Mouse (Mus musculus) neural tube, embryonic 12.5 days (tissue): ENCODE measurements around the gene Pou5f2. TPM values are rescaled to one million over a fixed set of nuclear protein-coding genes. Genes with fewer than 3 reads are reported as not detected.

Source experiments
- ATAC-seq: fragments of 200-750 bp; cut with Nextera tagmentation; 2 replicates; pipeline ENCODE4 v1.8.0; 2017; ENCODE audit warnings: low read depth, mild to moderate bottlenecking, moderate TSS enrichment, moderate library complexity; ENCODE audit not compliant: low FRiP score
- H3K27ac ChIP-seq: fragments of 300-500 bp; sonication (generic); 2 replicates; pipeline ENCODE4 v1.5.1; 2016
- H3K27me3 ChIP-seq: fragments of 300-500 bp; sonication (generic); replicated peaks from 2 replicates; pipeline ENCODE4 v1.6.1; 2016; ENCODE audit warnings: mild to moderate bottlenecking
- H3K36me3 ChIP-seq: fragments of 300-500 bp; sonication (generic); 2 replicates; pipeline ENCODE4 v1.6.1; 2016; ENCODE audit warnings: mild to moderate bottlenecking
- H3K4me1 ChIP-seq: fragments of 300-500 bp; sonication (generic); 2 replicates; pipeline ENCODE4 v1.6.1; 2016
- H3K4me2 ChIP-seq: fragments of 300-500 bp; sonication (generic); replicated peaks from 2 replicates; pipeline ENCODE4 v1.6.1; 2016; ENCODE audit warnings: mild to moderate bottlenecking
- H3K4me3 ChIP-seq: fragments of 300-500 bp; sonication (generic); 2 replicates; pipeline ENCODE4 v1.5.1; 2016
- H3K9ac ChIP-seq: fragments of 300-500 bp; sonication (generic); 2 replicates; pipeline ENCODE4 v1.6.1; 2016; ENCODE audit warnings: mild to moderate bottlenecking
- H3K9me3 ChIP-seq: fragments of 300-500 bp; sonication (generic); 2 replicates; pipeline ENCODE4 v1.6.1; 2016; ENCODE audit warnings: mild to moderate bottlenecking
- WGBS: fragments of 180-500 bp; shearing (Covaris S2); methylation state at CpG from one replicate; pipeline ENCODE4 v1.1.7; 2016; 5-methylcytosine and 5-hydroxymethylcytosine counted together
- polyA plus RNA-seq: library from polyadenylated mRNA; unstranded; fragments of >200 nt; fragmentation: Nextera tagmentation; extraction: Ambion mirVana; gene quantifications from 2 replicates; pipeline ENCODE4 v1.2.1, GENCODE M21; 2016

Pou5f2 gene
- polyA plus RNA-seq, 1 experiment from 2014 or later: 1.4 TPM

- Histone ChIP-seq H3K4me1 (no peaks in the 10 kb centered on the region), H3K4me2 (no peak overlapping the region), H3K36me3 (no peaks in the 10 kb centered on the region), H3K9ac (no peak overlapping the region), H3K27me3 (no peaks in the 10 kb centered on the region), H3K4me3 (no peak overlapping the region), H3K9me3 (no peaks in the 10 kb centered on the region), H3K27ac (no peak overlapping the region)
- ATAC-seq: no peak
- 68% methylated on average over 5 of the region's 5 CpGs for WGBS
Measured at GRCm38 (mm10) chr13:78045116-78045515, 20.4 kb downstream of the Pou5f2 start.

Other genes with a start within 250 kb of the Pou5f2 start
- gene Nr2f1, start 174.9 kb downstream of the Pou5f2 start, polyA plus RNA-seq: 48.4 and 56.4 TPM in 2 replicates